Mouse (Mus musculus) T-helper 1 cell (primary cell): ENCODE measurements around the gene Eif3j1.
"Not testable (repeated sequence)": the region's sequence is repeated elsewhere in the genome, so short reads cannot be mapped to it uniquely, and the experiment has no call there.

Experiments used
- in situ Hi-C: fragments of 300-600 bp; cut with MboI, MseI; formaldehyde crosslinking; loops from one replicate; pipeline ENCODE4 v1.15.1; 2025; ENCODE audit warnings: high pct_unique_total_duplicates

The Eif3j1 gene

GRCm38 (mm10) chr2:122097686-122098085, 69.3 kb downstream of the Eif3j1 start:
- in situ Hi-C loops, result not testable (repeated sequence)

DNA sequence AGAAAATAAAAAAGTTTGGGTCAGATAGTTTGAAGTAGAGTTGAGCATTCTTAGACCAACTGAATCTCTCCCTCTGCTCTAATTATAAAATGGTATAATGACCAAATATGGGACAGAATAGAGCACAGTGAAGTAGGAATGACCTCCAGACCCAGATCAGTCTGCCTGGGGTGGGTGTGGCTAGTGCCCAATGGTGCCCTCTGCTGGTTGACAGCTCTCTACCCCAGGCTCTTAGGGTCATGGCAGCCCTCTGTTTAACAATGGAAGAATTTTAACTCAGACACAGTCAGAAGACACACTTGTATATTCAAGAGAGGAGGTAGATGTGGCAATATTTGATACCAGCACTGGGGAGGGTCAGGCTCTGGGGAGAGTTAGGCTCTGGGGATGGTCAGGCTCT, 73.7 kb downstream of the Eif3j1 start:
- in situ Hi-C loops, result no loop called here
